15 mouse cellular contexts compared by ENCODE assay signal in genomic region chr2:71424545-71424944, GRCm38 (mm10). TPM values are rescaled to one million over a fixed set of nuclear protein-coding genes. Genes with fewer than 3 reads are reported as not detected.
DNase-seq lines count a peak whose midpoint lies in the region; ATAC-seq and TF ChIP-seq lines count a peak whose summit lies in the region.
"Had no signal": no experiment of that assay in that cellular context is flagged by ENCODE, and none has a peak within 500 bp of the region (broad histone marks: within the 10 kb centered on the region; RNA-seq: fewer than 3 reads in every experiment).

No protein-coding gene starts in this region.

- peak; percentile 23 for DNase-seq in liver
- DNase-seq in liver, postnatal 0 days: no peak
- peak; percentile 11 to 13 for DNase-seq in heart, adult 9 months (ENCODE audit: low spot score in 2 of 2)
- no peak for DNase-seq in liver, embryonic 11.5 days (ENCODE audit: low spot score)
- DNase-seq in adrenal gland, adult 2 months: no peak
- no peak for DNase-seq in layer of hippocampus, postnatal 14 days (ENCODE audit: low spot score in 2 of 2)
- no peak for DNase-seq in layer of hippocampus, postnatal 25 days (ENCODE audit: extremely low spot score in 1 of 2, low spot score in 1 of 2)
- DNase-seq: cerebellum, postnatal 14 days; gastrocnemius, postnatal 10 days; lung, adult 2 months had no signal

- peaks cover 38% of the 10 kb centered on the region for H3K36me3 ChIP-seq in liver, postnatal 0 days (replicated peaks; ENCODE audit: insufficient read depth, low read length)
- H3K36me3 ChIP-seq in liver, embryonic 11.5 days (ENCODE audit: control insufficient read depth, insufficient read depth, low read length): peaks cover 21% of the 10 kb centered on the region

- TF ChIP-seq EP300 in liver, postnatal 0 days (IDR thresholded peaks at IDR 0.05; ENCODE audit: low read depth): no peak

- no peak overlapping the region for H3K27ac ChIP-seq in liver, postnatal 0 days (ENCODE audit: low read depth)
- no peak overlapping the region; the same call in 1 of the 2 replicates for H3K27ac ChIP-seq in liver, embryonic 11.5 days (ENCODE audit: low read depth, low read length)
- H3K27ac ChIP-seq: kidney, embryonic 15.5 days; layer of hippocampus, adult 2 months; neural tube, embryonic 15.5 days had no signal

- no peaks in the 10 kb centered on the region for H3K9me3 ChIP-seq in liver, postnatal 0 days (ENCODE audit: low read length)
- H3K9me3 ChIP-seq in liver, embryonic 11.5 days (ENCODE audit: control insufficient read depth, low read length): no peaks in the 10 kb centered on the region
- H3K9me3 ChIP-seq: kidney, embryonic 15.5 days; neural tube, embryonic 15.5 days had no signal

- 59% methylated on average over 4 of the region's 4 CpGs for WGBS in liver, postnatal 0 days (ENCODE audit: insufficient replicate concordance)
- WGBS in liver, embryonic 11.5 days: 40% methylated on average over 4 of the region's 4 CpGs

- no peak overlapping the region for H3K4me2 ChIP-seq in liver, postnatal 0 days (ENCODE audit: low read depth, low read length)
- H3K4me2 ChIP-seq in liver, embryonic 11.5 days: no peak overlapping the region
- H3K4me2 ChIP-seq: kidney, embryonic 15.5 days; neural tube, embryonic 15.5 days had no signal

- ATAC-seq in liver, postnatal 0 days: no peak
- ATAC-seq in liver, embryonic 11.5 days (replicated peaks; ENCODE audit: low FRiP score): peak; percentile 77
- ATAC-seq: inflammation-experienced regulatory T-cells, adult 6 months; Patski had no signal

- no peak overlapping the region for H3K9ac ChIP-seq in liver, postnatal 0 days (replicated peaks)
- no peak overlapping the region for H3K9ac ChIP-seq in liver, embryonic 11.5 days (ENCODE audit: low read depth, low read length)
- H3K9ac ChIP-seq: kidney, embryonic 15.5 days; neural tube, embryonic 15.5 days had no signal

- no peak overlapping the region for H3K4me3 ChIP-seq in liver, postnatal 0 days (ENCODE audit: low read depth, low read length)
- no peak overlapping the region for H3K4me3 ChIP-seq in liver, embryonic 11.5 days (ENCODE audit: low read depth, low read length)
- H3K4me3 ChIP-seq: kidney, embryonic 15.5 days; layer of hippocampus, adult 2 months; neural tube, embryonic 15.5 days had no signal

- no peaks in the 10 kb centered on the region for H3K27me3 ChIP-seq in liver, postnatal 0 days (ENCODE audit: insufficient read depth, low read length)
- H3K27me3 ChIP-seq in liver, embryonic 11.5 days (replicated peaks; ENCODE audit: control insufficient read depth, insufficient read depth, low read length): no peaks in the 10 kb centered on the region
- H3K27me3 ChIP-seq: kidney, embryonic 15.5 days; neural tube, embryonic 15.5 days; Patski had no signal

- H3K4me1 ChIP-seq in liver, postnatal 0 days (ENCODE audit: insufficient read depth): no peaks in the 10 kb centered on the region
- H3K4me1 ChIP-seq in liver, embryonic 11.5 days (replicated peaks; ENCODE audit: control insufficient read depth, insufficient read depth, low read length): no peaks in the 10 kb centered on the region
- H3K4me1 ChIP-seq: kidney, embryonic 15.5 days; neural tube, embryonic 15.5 days had no signal

- no peak for TF ChIP-seq CTCF in liver, postnatal 0 days (IDR thresholded peaks at IDR 0.05; ENCODE audit: low read depth)

RNA-seq across cellular contexts. Expression of gene Metap1d, which starts 28.5 kb away (rescaled TPM):
- 21.1 and 21.7 TPM in 2 replicates for polyA plus RNA-seq in liver, postnatal 0 days (2015; fragmentation: Nextera tagmentation; extraction: Ambion mirVana)
- polyA plus RNA-seq in liver, embryonic 11.5 days (2014; fragmentation: Nextera tagmentation; extraction: Ambion mirVana): 35.7 and 37.7 TPM in 2 replicates
- total RNA-seq in adrenal gland, adult 2 months (2021): 10 to 100 TPM; 28.7 to 29.2 TPM
- 6.7 and 7.4 TPM in 2 replicates for polyA plus RNA-seq in adrenal gland, adult 2 months (2012; rRNA removed)
- 10 to 100 TPM; 23.3 to 25.0 TPM for total RNA-seq in layer of hippocampus, postnatal 14 days (2021)
- total RNA-seq in layer of hippocampus, postnatal 25 days (2021): 10 to 100 TPM; 18.1 to 26.8 TPM

RNA-seq across cellular contexts. Expression of gene Hat1, which starts 35.8 kb away (rescaled TPM):
- 49.2 and 53.6 TPM in 2 replicates for polyA plus RNA-seq in liver, postnatal 0 days (2015; fragmentation: Nextera tagmentation; extraction: Ambion mirVana)
- polyA plus RNA-seq in liver, embryonic 11.5 days (2014; fragmentation: Nextera tagmentation; extraction: Ambion mirVana): 209 and 224 TPM in 2 replicates
- total RNA-seq in adrenal gland, adult 2 months (2021): 10 to 100 TPM; 27.5 to 28.1 TPM
- 0.62 and 0.66 TPM in 2 replicates for polyA plus RNA-seq in adrenal gland, adult 2 months (2012; rRNA removed)
- 10 to 100 TPM; 15.6 to 15.7 TPM for total RNA-seq in layer of hippocampus, postnatal 14 days (2021)
- 10 to 100 TPM; 16.2 to 18.3 TPM for total RNA-seq in layer of hippocampus, postnatal 25 days (2021)

RNA-seq across cellular contexts. Expression of gene Slc25a12, which starts 57.0 kb away (rescaled TPM):
- 20.5 and 21.0 TPM in 2 replicates for polyA plus RNA-seq in liver, postnatal 0 days (2015; fragmentation: Nextera tagmentation; extraction: Ambion mirVana)
- 35.9 and 45.8 TPM in 2 replicates for polyA plus RNA-seq in liver, embryonic 11.5 days (2014; fragmentation: Nextera tagmentation; extraction: Ambion mirVana)
- total RNA-seq in adrenal gland, adult 2 months (2021): 10 to 100 TPM; 60.7 to 74.1 TPM
- 32.8 and 46.3 TPM in 2 replicates for polyA plus RNA-seq in adrenal gland, adult 2 months (2012; rRNA removed)
- total RNA-seq in layer of hippocampus, postnatal 14 days (2021): 100 to 1,000 TPM; 164 to 174 TPM
- total RNA-seq in layer of hippocampus, postnatal 25 days (2021): 100 to 1,000 TPM; 163 to 165 TPM

Comparison
In these comparisons a context has a peak if more than half of its experiments do, and no peak if none do; other contexts are left out.
1. DNase-seq: peak in liver (single experiment) and heart, adult 9 months (2 of 2); none in liver, postnatal 0 days (single experiment), liver, embryonic 11.5 days (single experiment), adrenal gland, adult 2 months (single experiment), layer of hippocampus, postnatal 14 days (0 of 2) and layer of hippocampus, postnatal 25 days (0 of 2).